Mouse (Mus musculus): Measurements from ENCODE around the gene Lrp6. TPM values are rescaled to one million over a fixed set of nuclear protein-coding genes. Genes with fewer than 3 reads are reported as not detected.

Gene Lrp6
- polyA plus RNA-seq, 1 experiment from 2014 or later = 29.2 TPM

DNA sequence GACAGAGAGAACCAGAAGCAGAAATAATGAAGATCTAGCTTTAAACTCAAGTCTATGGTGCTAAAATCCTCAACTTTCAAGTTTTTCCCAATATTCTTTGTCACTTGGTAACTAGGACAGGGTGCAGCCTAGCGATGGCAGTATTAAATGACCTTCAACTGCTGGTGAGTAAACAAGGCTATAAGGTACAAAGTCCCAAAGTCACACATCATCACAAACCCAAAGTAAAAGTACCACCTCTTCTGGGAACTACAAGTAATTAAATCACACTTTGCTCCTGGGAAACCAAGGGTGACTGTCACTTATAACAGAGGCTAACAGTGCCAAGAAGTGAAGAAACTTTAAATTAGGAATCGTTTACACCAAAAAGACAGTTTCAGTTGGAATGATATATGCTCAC is 2.2 kb downstream of the Lrp6 start:
- no peak for DNase-seq (ENCODE audit: low spot score)
- peak overlapping the region; percentile 52; the same call in 1 of the 2 replicates for H3K4me2 ChIP-seq (ENCODE audit: low read depth)
- no peak overlapping the region for H3K27ac ChIP-seq (ENCODE audit: low read depth, low read length)
- no peak for ATAC-seq (ENCODE audit: insufficient read depth, low FRiP score, low TSS enrichment)
- H3K4me1 ChIP-seq (ENCODE audit: control insufficient read depth, insufficient read depth, low read length) = peaks cover 14% of the 10 kb centered on the region; the same call in 1 of the 2 replicates
- no peaks in the 10 kb centered on the region for H3K9me3 ChIP-seq (ENCODE audit: control insufficient read depth, low read length)
- H3K9ac ChIP-seq (ENCODE audit: low read length) = no peak overlapping the region
- 68% methylated on average over 2 of the region's 2 CpGs for WGBS
- no peak overlapping the region for H3K4me3 ChIP-seq (ENCODE audit: low read depth, low read length)
- no peaks in the 10 kb centered on the region for H3K36me3 ChIP-seq (ENCODE audit: control insufficient read depth, insufficient read depth, low read length)
- no peaks in the 10 kb centered on the region for H3K27me3 ChIP-seq (ENCODE audit: control insufficient read depth, insufficient read depth, low read length)

DNA sequence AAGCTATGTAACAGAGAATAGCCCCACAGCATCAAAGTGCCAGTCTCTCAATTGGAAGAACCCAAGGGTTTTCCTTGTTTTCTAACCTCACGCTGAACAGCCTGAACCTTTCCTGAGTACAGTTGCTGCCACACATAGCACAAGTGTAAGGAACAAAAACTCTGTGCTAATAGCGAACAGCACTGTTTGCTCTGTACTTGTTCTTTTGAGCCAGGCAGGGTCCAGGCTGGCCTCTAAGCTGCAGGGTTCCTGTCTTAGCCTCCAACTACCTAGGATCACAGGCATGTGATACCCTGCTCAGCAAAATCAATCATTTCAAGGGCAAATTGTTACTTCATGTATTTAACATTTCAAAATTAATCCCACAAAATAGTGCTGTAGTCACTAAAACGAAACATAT is 7.1 kb downstream of the Lrp6 start:
- no peak for ATAC-seq (ENCODE audit: insufficient read depth, low FRiP score, low TSS enrichment)
- H3K9ac ChIP-seq (ENCODE audit: low read length) = no peak overlapping the region
- no peaks in the 10 kb centered on the region for H3K36me3 ChIP-seq (ENCODE audit: control insufficient read depth, insufficient read depth, low read length)
- WGBS = 86% methylated on average over 3 of the region's 3 CpGs
- H3K4me2 ChIP-seq (ENCODE audit: low read depth) = no peak overlapping the region
- peaks cover 1% of the 10 kb centered on the region; the same call in 1 of the 2 replicates for H3K4me1 ChIP-seq (ENCODE audit: control insufficient read depth, insufficient read depth, low read length)
- H3K9me3 ChIP-seq (ENCODE audit: control insufficient read depth, low read length) = no peaks in the 10 kb centered on the region
- no peak overlapping the region for H3K27ac ChIP-seq (ENCODE audit: low read depth, low read length)
- DNase-seq (ENCODE audit: low spot score) = no peak
- H3K27me3 ChIP-seq (ENCODE audit: control insufficient read depth, insufficient read depth, low read length) = no peaks in the 10 kb centered on the region
- no peak overlapping the region for H3K4me3 ChIP-seq (ENCODE audit: low read depth, low read length)

DNA sequence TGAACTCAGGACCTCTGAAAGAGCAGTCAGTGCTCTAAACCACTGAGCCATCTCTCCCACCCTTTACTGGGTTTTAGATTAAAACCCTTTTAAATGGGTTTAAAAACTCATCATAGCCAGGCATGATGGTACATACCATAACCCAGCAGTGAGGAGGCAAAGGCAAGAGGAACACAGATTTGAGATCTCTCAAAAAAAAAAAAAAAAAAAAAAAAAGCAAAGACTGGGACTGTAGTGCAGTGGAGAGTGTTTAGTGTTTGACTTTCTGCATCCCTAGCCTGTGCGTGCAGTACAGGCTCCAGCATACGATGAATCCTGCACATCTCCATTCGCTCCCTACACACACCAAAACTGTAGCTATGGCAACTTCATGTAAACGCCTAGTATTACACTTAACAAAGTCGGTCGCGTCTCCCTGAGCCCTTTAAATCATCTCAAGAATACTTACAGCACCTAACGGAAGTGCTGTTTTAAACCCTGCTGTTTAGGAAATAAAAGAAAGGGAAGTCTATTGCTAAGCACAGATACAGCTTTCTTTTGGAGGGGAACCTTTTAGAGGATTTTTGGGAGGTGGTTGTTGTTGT is 8.1 kb downstream of the Lrp6 start:
- Histone ChIP-seq H3K4me3 (ENCODE audit: low read depth, low read length) (no peak overlapping the region), H3K4me2 (ENCODE audit: low read depth) (no peak overlapping the region), H3K36me3 (ENCODE audit: control insufficient read depth, insufficient read depth, low read length) (no peaks in the 10 kb centered on the region), H3K9me3 (ENCODE audit: control insufficient read depth, low read length) (no peaks in the 10 kb centered on the region), H3K27ac (ENCODE audit: low read depth, low read length) (no peak overlapping the region), H3K9ac (ENCODE audit: low read length) (no peak overlapping the region), H3K4me1 (ENCODE audit: control insufficient read depth, insufficient read depth, low read length) (no peaks in the 10 kb centered on the region), H3K27me3 (ENCODE audit: control insufficient read depth, insufficient read depth, low read length) (no peaks in the 10 kb centered on the region)
- ATAC-seq (ENCODE audit: insufficient read depth, low FRiP score, low TSS enrichment) (no peak), DNase-seq (ENCODE audit: low spot score) (no peak)
- 57% methylated on average over 8 of the region's 8 CpGs for WGBS

DNA sequence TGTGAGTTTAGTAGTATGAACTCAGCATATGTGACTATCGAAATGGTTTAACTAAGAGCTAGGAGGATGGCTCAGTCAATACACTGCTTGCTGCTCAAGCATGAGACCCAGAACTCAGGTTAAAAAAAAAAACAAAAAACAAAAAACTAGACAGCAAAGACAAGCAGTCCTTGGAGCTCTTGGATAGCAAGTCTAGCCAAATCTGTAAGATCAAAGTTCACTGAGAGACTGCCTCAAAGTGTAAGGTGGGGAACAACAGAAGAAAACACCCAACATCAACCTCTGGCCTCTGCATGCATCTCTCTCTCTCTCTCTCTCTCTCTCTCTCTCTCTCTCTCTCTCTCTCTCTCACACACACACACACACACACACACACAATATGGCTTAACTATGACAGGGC is 9.7 kb downstream of the Lrp6 start:
- H3K4me2 ChIP-seq (ENCODE audit: low read depth) = no peak overlapping the region
- H3K9me3 ChIP-seq (ENCODE audit: control insufficient read depth, low read length) = no peaks in the 10 kb centered on the region
- DNase-seq (ENCODE audit: low spot score) = no peak
- WGBS = 94% methylated on average over 1 of the region's 1 CpGs
- H3K27me3 ChIP-seq (ENCODE audit: control insufficient read depth, insufficient read depth, low read length) = no peaks in the 10 kb centered on the region
- H3K9ac ChIP-seq (ENCODE audit: low read length) = no peak overlapping the region
- H3K36me3 ChIP-seq (ENCODE audit: control insufficient read depth, insufficient read depth, low read length) = no peaks in the 10 kb centered on the region
- H3K4me3 ChIP-seq (ENCODE audit: low read depth, low read length) = no peak overlapping the region
- H3K27ac ChIP-seq (ENCODE audit: low read depth, low read length) = no peak overlapping the region
- H3K4me1 ChIP-seq (ENCODE audit: control insufficient read depth, insufficient read depth, low read length) = no peaks in the 10 kb centered on the region
- no peak for ATAC-seq (ENCODE audit: insufficient read depth, low FRiP score, low TSS enrichment)

DNA sequence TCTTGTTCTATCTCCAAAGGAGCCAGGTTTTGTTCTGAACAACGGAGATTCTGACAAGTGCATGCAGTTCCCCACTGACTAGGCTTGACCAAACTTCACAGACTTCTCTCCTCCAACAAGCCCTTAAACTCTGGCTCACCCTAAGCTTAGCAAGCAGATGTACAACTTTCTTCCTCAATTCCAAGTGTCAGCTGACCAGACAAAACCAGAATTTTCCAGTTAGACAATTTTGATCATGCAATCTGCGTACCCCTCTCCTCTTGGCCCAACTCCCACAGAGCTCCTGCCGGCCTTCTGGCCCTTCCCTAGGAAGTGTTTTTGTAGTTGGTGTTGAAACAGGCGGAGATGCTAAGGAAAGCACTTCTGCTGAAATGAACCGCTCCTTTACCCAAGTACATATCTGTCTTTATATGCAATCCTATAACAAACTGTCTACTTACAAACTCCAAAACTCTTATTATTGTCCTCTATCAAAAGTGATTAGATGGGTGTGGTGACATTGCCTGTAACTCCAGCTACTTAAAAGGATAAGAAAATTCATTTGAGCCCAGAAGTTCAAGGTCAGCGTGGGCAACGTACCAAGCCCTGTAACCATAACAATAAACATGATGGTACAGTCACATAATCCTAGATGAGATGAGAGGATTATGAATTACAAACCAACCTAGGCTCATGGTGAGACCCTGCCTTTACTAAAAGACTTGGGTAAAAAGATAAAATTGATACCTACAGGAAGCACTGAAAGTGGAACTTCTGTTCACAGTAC is 10.4 kb downstream of the Lrp6 start:
- WGBS = 84% methylated on average over 7 of the region's 7 CpGs
- Histone ChIP-seq H3K9me3 (ENCODE audit: control insufficient read depth, low read length) (no peaks in the 10 kb centered on the region), H3K4me2 (ENCODE audit: low read depth) (no peak overlapping the region), H3K4me1 (ENCODE audit: control insufficient read depth, insufficient read depth, low read length) (no peaks in the 10 kb centered on the region), H3K27ac (ENCODE audit: low read depth, low read length) (no peak overlapping the region), H3K9ac (ENCODE audit: low read length) (no peak overlapping the region), H3K4me3 (ENCODE audit: low read depth, low read length) (no peak overlapping the region), H3K27me3 (ENCODE audit: control insufficient read depth, insufficient read depth, low read length) (no peaks in the 10 kb centered on the region), H3K36me3 (ENCODE audit: control insufficient read depth, insufficient read depth, low read length) (no peaks in the 10 kb centered on the region)
- ATAC-seq (ENCODE audit: insufficient read depth, low FRiP score, low TSS enrichment) (no peak), DNase-seq (ENCODE audit: low spot score) (no peak)

DNA sequence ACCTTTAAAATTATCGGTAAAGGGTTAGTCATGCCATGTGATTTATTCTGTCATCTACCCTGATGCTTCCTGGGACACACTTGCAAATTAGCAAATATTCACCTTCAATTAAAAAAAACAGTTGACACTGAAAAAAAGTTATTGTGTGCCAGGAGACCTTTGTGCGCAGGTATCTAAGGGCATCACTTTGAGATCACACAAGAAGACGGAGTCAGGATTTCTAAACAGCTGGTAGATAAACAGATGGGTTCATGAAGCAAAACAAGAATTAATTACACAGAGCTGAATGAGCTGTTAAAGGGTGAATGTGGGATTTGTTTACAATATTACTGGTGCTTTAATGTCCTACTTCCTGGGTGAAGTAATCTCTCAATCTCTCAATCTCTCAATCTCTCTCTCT is 11.6 kb downstream of the Lrp6 start:
- ATAC-seq (ENCODE audit: insufficient read depth, low FRiP score, low TSS enrichment) (no peak), DNase-seq (ENCODE audit: low spot score) (no peak)
- Histone ChIP-seq H3K27me3 (ENCODE audit: control insufficient read depth, insufficient read depth, low read length) (no peaks in the 10 kb centered on the region), H3K9ac (ENCODE audit: low read length) (no peak overlapping the region), H3K36me3 (ENCODE audit: control insufficient read depth, insufficient read depth, low read length) (no peaks in the 10 kb centered on the region), H3K9me3 (ENCODE audit: control insufficient read depth, low read length) (no peaks in the 10 kb centered on the region), H3K4me2 (ENCODE audit: low read depth) (no peak overlapping the region), H3K27ac (ENCODE audit: low read depth, low read length) (no peak overlapping the region), H3K4me3 (ENCODE audit: low read depth, low read length) (no peak overlapping the region), H3K4me1 (ENCODE audit: control insufficient read depth, insufficient read depth, low read length) (no peaks in the 10 kb centered on the region)
- 86% methylated on average over 3 of the region's 3 CpGs for WGBS

DNA sequence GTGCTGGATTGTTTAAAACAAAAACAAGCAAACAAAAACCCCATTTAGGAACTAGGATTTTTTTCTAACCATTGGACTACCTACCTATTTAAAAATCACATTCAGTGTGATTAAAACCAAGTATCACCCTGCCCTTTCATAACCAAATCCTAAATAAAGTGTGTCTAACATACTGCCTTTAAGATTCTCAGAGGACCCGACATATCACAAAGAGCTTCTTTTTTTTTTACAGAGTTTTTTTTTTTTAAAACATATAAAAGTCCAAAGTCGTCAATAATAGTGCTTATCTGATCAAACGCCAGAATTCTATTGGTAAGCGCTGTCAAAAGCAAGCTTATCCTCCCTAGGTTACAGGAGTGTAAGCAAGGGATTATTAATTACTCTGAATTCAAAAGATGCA is 12.5 kb downstream of the Lrp6 start:
- Histone ChIP-seq H3K27ac (ENCODE audit: low read depth, low read length) (no peak overlapping the region), H3K9ac (ENCODE audit: low read length) (no peak overlapping the region), H3K9me3 (ENCODE audit: control insufficient read depth, low read length) (no peaks in the 10 kb centered on the region), H3K4me1 (ENCODE audit: control insufficient read depth, insufficient read depth, low read length) (no peaks in the 10 kb centered on the region), H3K27me3 (ENCODE audit: control insufficient read depth, insufficient read depth, low read length) (no peaks in the 10 kb centered on the region), H3K4me3 (ENCODE audit: low read depth, low read length) (no peak overlapping the region), H3K36me3 (ENCODE audit: control insufficient read depth, insufficient read depth, low read length) (no peaks in the 10 kb centered on the region), H3K4me2 (ENCODE audit: low read depth) (no peak overlapping the region)
- no peak for ATAC-seq (ENCODE audit: insufficient read depth, low FRiP score, low TSS enrichment)
- 81% methylated on average over 4 of the region's 4 CpGs for WGBS
- no peak for DNase-seq (ENCODE audit: low spot score)

DNA sequence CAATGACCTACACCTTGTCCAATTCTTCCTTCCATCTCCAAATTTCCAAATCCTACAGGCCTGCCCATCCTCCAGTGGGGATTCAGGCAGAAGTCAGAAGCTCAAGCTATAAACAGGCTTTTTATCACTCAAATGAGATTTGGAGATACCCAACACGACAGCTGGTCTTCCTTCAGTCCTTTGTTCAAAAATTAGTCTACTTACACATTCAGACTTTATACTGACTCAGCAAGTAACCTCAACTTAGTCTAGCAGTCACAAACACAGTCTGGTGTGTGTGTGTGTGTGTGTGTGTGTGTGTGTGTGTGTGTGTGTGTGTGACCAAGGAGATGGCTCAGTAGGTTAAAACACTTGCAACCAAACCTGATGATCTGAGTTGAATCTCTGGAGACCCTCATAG is 15.8 kb downstream of the Lrp6 start:
- DNase-seq (ENCODE audit: low spot score) (no peak), ATAC-seq (ENCODE audit: insufficient read depth, low FRiP score, low TSS enrichment) (no peak)
- Histone ChIP-seq H3K36me3 (ENCODE audit: control insufficient read depth, insufficient read depth, low read length) (no peaks in the 10 kb centered on the region), H3K4me3 (ENCODE audit: low read depth, low read length) (no peak overlapping the region), H3K9ac (ENCODE audit: low read length) (no peak overlapping the region), H3K27ac (ENCODE audit: low read depth, low read length) (no peak overlapping the region), H3K27me3 (ENCODE audit: control insufficient read depth, insufficient read depth, low read length) (no peaks in the 10 kb centered on the region), H3K4me1 (ENCODE audit: control insufficient read depth, insufficient read depth, low read length) (no peaks in the 10 kb centered on the region), H3K4me2 (ENCODE audit: low read depth) (no peak overlapping the region), H3K9me3 (ENCODE audit: control insufficient read depth, low read length) (no peaks in the 10 kb centered on the region)
- 81% methylated on average over 1 of the region's 1 CpGs for WGBS

DNA sequence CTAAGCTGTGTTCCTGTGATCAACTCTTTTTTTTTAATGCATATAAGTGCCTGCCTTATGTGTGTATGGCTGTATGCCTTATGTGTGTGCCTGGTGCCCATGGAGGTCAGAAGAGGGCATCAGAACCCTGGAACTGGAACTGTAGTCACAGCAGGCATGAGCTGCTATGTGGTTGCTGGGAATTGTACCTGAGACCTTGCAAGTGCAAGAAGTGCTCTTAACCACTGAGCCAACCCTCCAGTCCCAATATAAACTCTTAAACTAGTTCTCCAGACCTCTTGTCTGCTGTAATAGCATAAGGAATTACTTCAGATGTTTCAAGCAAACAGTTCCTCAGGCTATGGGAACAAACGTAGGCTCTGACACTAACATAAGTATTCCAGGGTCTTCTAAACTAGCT is 16.4 kb downstream of the Lrp6 start:
- Histone ChIP-seq H3K9ac (ENCODE audit: low read length) (no peak overlapping the region), H3K27me3 (ENCODE audit: control insufficient read depth, insufficient read depth, low read length) (no peaks in the 10 kb centered on the region), H3K4me3 (ENCODE audit: low read depth, low read length) (no peak overlapping the region), H3K4me2 (ENCODE audit: low read depth) (no peak overlapping the region), H3K4me1 (ENCODE audit: control insufficient read depth, insufficient read depth, low read length) (no peaks in the 10 kb centered on the region), H3K27ac (ENCODE audit: low read depth, low read length) (no peak overlapping the region), H3K36me3 (ENCODE audit: control insufficient read depth, insufficient read depth, low read length) (no peaks in the 10 kb centered on the region), H3K9me3 (ENCODE audit: control insufficient read depth, low read length) (no peaks in the 10 kb centered on the region)
- WGBS = 82% methylated on average over 1 of the region's 1 CpGs
- DNase-seq (ENCODE audit: low spot score) (no peak), ATAC-seq (ENCODE audit: insufficient read depth, low FRiP score, low TSS enrichment) (no peak)

All from neural tube, embryonic 11.5 days (tissue).